Mouse (Mus musculus) liver, embryonic 14.5 days (tissue): ENCODE measurements around the gene Prex1.

ENCODE experiments used
- CTCF ChIP-seq: IDR thresholded peaks from 2 replicates; pipeline ENCODE4 v1.5.1; 2016; ENCODE audit warnings: antibody characterized with exemption, low read depth, control low read depth
- EP300 ChIP-seq: IDR thresholded peaks from 2 replicates; pipeline ENCODE4 v1.6.1; 2016; ENCODE audit warnings: antibody characterized with exemption, low read depth

DNA sequence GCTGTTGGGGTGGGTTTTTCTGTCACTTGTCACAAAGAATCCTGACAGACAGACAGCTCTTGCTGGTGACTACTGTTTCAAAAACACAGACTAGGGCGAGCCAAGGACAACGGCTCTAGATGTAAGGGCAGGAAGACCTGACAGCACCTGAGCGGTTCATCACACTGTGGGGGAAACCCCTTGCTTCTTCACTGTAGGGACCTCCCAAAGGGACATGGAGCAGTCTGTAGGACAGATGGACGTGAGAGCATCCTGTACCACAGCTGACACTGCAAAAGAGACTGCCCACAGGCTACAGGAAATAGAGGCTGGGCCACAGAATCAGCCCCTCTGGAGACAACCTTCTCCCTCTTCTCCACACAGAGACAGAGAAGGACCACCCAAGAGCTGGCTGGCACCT is 20.2 kb downstream of the Prex1 start:
- TF ChIP-seq CTCF (no peak), EP300 (no peak)
